Mouse (Mus musculus) CH12.LX (cell line): Measurements from ENCODE around the gene Slc4a5. TPM values are rescaled to one million over a fixed set of nuclear protein-coding genes. Genes with fewer than 3 reads are reported as not detected.

Source experiments
- DNase-seq: peaks from one replicate; pipeline ENCODE4 v3.0.0-alpha.2; 2013; ENCODE audit errors: extremely low read depth
- H3K27ac ChIP-seq: 2 replicates; pipeline ENCODE4 v1.5.1; 2012; ENCODE audit warnings: low read depth, mild to moderate bottlenecking, control low read depth, moderate library complexity; ENCODE audit not compliant: insufficient read depth
- H3K27me3 ChIP-seq: replicated peaks from 2 replicates; pipeline ENCODE3; 2012; ENCODE audit warnings: inconsistent platforms
- H3K36me3 ChIP-seq, 2 experiments: replicated peaks in 1 of 2; 2 replicates each; pipeline versions ENCODE3 to v1.6.1; 2012; ENCODE audit warnings: inconsistent platforms in 1 of 2, low read length in 1 of 2, mild to moderate bottlenecking in 1 of 2, mixed read lengths in 1 of 2, moderate library complexity in 1 of 2; ENCODE audit not compliant: control insufficient read depth in 1 of 2, insufficient read depth in 1 of 2
- H3K4me1 ChIP-seq, 2 experiments: 2 replicates each; pipeline ENCODE4 v1.6.1; 2012; ENCODE audit warnings: inconsistent platforms in 1 of 2, moderate library complexity in 1 of 2; ENCODE audit not compliant: insufficient read depth in 2 of 2, control insufficient read depth in 1 of 2
- H3K4me2 ChIP-seq: 2 replicates; pipeline ENCODE4 v1.6.1; 2012; ENCODE audit warnings: low read depth, mild to moderate bottlenecking, control low read depth; ENCODE audit not compliant: poor library complexity, insufficient read depth, severe bottlenecking
- H3K4me3 ChIP-seq, 3 experiments: fragments of 150-350 bp in 1 of 3; sonication (generic) in 1 of 3; replicated peaks in 1 of 3; 2 replicates each; pipeline versions ENCODE3 to v1.5.1; 2011 to 2012; ENCODE audit warnings: low read depth in 2 of 3, low read length in 2 of 3, mild to moderate bottlenecking in 2 of 3, moderate library complexity in 2 of 3, control low read depth in 1 of 3, improper control_type of control experiment in 1 of 3, inconsistent platforms in 1 of 3, mixed read lengths in 1 of 3; ENCODE audit not compliant: poor library complexity in 1 of 3
- H3K79me2 ChIP-seq: replicated peaks from 2 replicates; pipeline ENCODE4 v1.6.1; 2012; ENCODE audit warnings: mild to moderate bottlenecking, moderate library complexity; ENCODE audit not compliant: control insufficient read depth, poor library complexity, insufficient read depth, severe bottlenecking; ENCODE audit errors: extremely low read depth
- H3K9ac ChIP-seq: 2 replicates; pipeline ENCODE4 v1.6.1; 2012; ENCODE audit warnings: low read depth, mild to moderate bottlenecking, control low read depth, moderate library complexity; ENCODE audit not compliant: insufficient read depth
- H3K9me3 ChIP-seq: replicated peaks from 2 replicates; pipeline ENCODE3; 2012; ENCODE audit warnings: low read length, inconsistent platforms, mixed read lengths
- BHLHE40 ChIP-seq: IDR thresholded peaks from 2 replicates; pipeline ENCODE4 v1.6.1; 2011; ENCODE audit warnings: mild to moderate bottlenecking, low read depth, low read length, improper control_type of control experiment
- CHD2 ChIP-seq: IDR thresholded peaks from 2 replicates; pipeline ENCODE4 v1.6.1; 2011; ENCODE audit warnings: low read length, improper control_type of control experiment
- CTCF ChIP-seq, 2 experiments: IDR thresholded peaks in 1 of 2; conservative IDR thresholded peaks in 1 of 2; 2 replicates each; pipeline ENCODE4 v1.5.1; 2011 to 2012; ENCODE audit warnings: low read depth in 2 of 2, low read length in 2 of 2, improper control_type of control experiment in 1 of 2, inconsistent platforms in 1 of 2, mild to moderate bottlenecking in 1 of 2, moderate library complexity in 1 of 2
- EP300 ChIP-seq: IDR thresholded peaks from 2 replicates; pipeline ENCODE4 v1.6.1; 2011; ENCODE audit warnings: low read length, improper control_type of control experiment
- GABPA ChIP-seq: IDR thresholded peaks from 2 replicates; pipeline ENCODE4 v1.6.1; 2012; ENCODE audit warnings: low read depth, low read length, improper control_type of control experiment, inconsistent platforms; ENCODE audit not compliant: insufficient replicate concordance
- JUN ChIP-seq: IDR thresholded peaks from 2 replicates; pipeline ENCODE4 v1.6.1; 2011; ENCODE audit warnings: low read depth, mild to moderate bottlenecking, low read length, improper control_type of control experiment, moderate library complexity; ENCODE audit not compliant: insufficient read depth
- JUND ChIP-seq: conservative IDR thresholded peaks from 2 replicates; pipeline ENCODE4 v1.6.1; 2011; ENCODE audit warnings: low read depth, low read length, improper control_type of control experiment
- MAX ChIP-seq: IDR thresholded peaks from 2 replicates; pipeline ENCODE4 v1.6.1; 2011; ENCODE audit warnings: low read length, improper control_type of control experiment
- MEF2A ChIP-seq: IDR thresholded peaks from 2 replicates; pipeline ENCODE4 v1.6.1; 2014; ENCODE audit warnings: low read depth, mild to moderate bottlenecking, inconsistent platforms, low read length, improper control_type of control experiment, borderline replicate concordance
- MXI1 ChIP-seq: IDR thresholded peaks from 2 replicates; pipeline ENCODE4 v1.6.1; 2011; ENCODE audit warnings: mild to moderate bottlenecking, low read depth, low read length, improper control_type of control experiment
- MYC ChIP-seq: IDR thresholded peaks from 2 replicates; pipeline ENCODE4 v1.6.1; 2011; ENCODE audit warnings: low read depth, mild to moderate bottlenecking, improper control_type of control experiment, low read length
- NRF1 ChIP-seq: IDR thresholded peaks from 2 replicates; pipeline ENCODE4 v1.6.1; 2014; ENCODE audit warnings: low read depth, mild to moderate bottlenecking, inconsistent platforms, low read length, improper control_type of control experiment, moderate library complexity
- PAX5 ChIP-seq: IDR thresholded peaks from 2 replicates; pipeline ENCODE4 v1.6.1; 2012; ENCODE audit warnings: low read length, inconsistent platforms, mixed read lengths
- POLR2A ChIP-seq: IDR thresholded peaks from 2 replicates; pipeline ENCODE4 v1.6.1; 2011; ENCODE audit warnings: low read depth, mild to moderate bottlenecking, improper control_type of control experiment, low read length
- RAD21 ChIP-seq: IDR thresholded peaks from 2 replicates; pipeline ENCODE4 v1.6.1; 2011; ENCODE audit warnings: low read depth, mild to moderate bottlenecking, low read length, improper control_type of control experiment, moderate library complexity
- SMC3 ChIP-seq: IDR thresholded peaks from 2 replicates; pipeline ENCODE4 v1.6.1; 2011; ENCODE audit warnings: low read depth, low read length, improper control_type of control experiment
- TCF12 ChIP-seq: IDR thresholded peaks from 2 replicates; pipeline ENCODE4 v1.6.1; 2014; ENCODE audit warnings: low read depth, mild to moderate bottlenecking, inconsistent platforms, low read length, improper control_type of control experiment
- UBTF ChIP-seq: IDR thresholded peaks from 2 replicates; pipeline ENCODE4 v1.6.1; 2012; ENCODE audit warnings: low read depth, mild to moderate bottlenecking, inconsistent platforms, low read length, improper control_type of control experiment, moderate library complexity
- USF1 ChIP-seq: IDR thresholded peaks from 2 replicates; pipeline ENCODE4 v1.6.1; 2014; ENCODE audit warnings: low read depth, mild to moderate bottlenecking, inconsistent platforms, low read length, improper control_type of control experiment
- USF2 ChIP-seq: conservative IDR thresholded peaks from 2 replicates; pipeline ENCODE4 v1.6.1; 2011; ENCODE audit warnings: low read depth, low read length, improper control_type of control experiment
- ZKSCAN1 ChIP-seq: IDR thresholded peaks from 2 replicates; pipeline ENCODE4 v1.6.1; 2012; ENCODE audit warnings: low read depth, inconsistent platforms, low read length, improper control_type of control experiment, borderline replicate concordance
- ZNF384 ChIP-seq: IDR thresholded peaks from 2 replicates; pipeline ENCODE4 v1.6.1; 2012; ENCODE audit warnings: low read depth, low read length, improper control_type of control experiment, inconsistent platforms
- dilution Hi-C: fragments of 300-500 bp; cut with MboI; formaldehyde crosslinking; loops from 2 replicates; pipeline ENCODE4 v1.14.3; 2020; ENCODE audit warnings: low sequenced_read_pairs; ENCODE audit not compliant: extremely low pct_unique_long_range_greater_than_20kb, extremely low pct_ligation_motif_present
- in situ Hi-C: fragments of 300-500 bp; cut with MboI; formaldehyde crosslinking; loops from 3 replicates; pipeline ENCODE4 v1.14.3; 2019; ENCODE audit warnings: low sequenced_read_pairs, low pct_ligation_motif_present, low pct_unique_long_range_greater_than_20kb, mixed read lengths
- polyA plus RNA-seq: library from polyadenylated mRNA; unstranded; fragments of >175 nt; gene quantifications from 2 replicates; pipeline ENCODE4 v1.2.1, GENCODE M21; 2012; ENCODE audit warnings: low read depth; ENCODE audit not compliant: insufficient read length
- total RNA-seq, 2 experiments: library from RNA; depleted of rRNA; stranded (reverse); fragments of 300-350 nt in 1 of 2; fragments of >200 nt in 1 of 2; gene quantifications; 2 replicates each; pipeline ENCODE4 v1.2.3; 2012 to 2014

Slc4a5 gene
- total and polyA plus RNA-seq, 3 experiments = 0.13 to 0.21 TPM; not detected in 1

GRCm38 (mm10) chr6:83351490-83352160 is 132.0 kb downstream of the Slc4a5 start:
- no peaks in the 10 kb centered on the region for H3K79me2 ChIP-seq
- H3K9ac ChIP-seq = no peak overlapping the region
- dilution Hi-C loops (no loop called here), in situ Hi-C loops (loop anchor here (5.0 to 25.0 kb wide), 2 partner anchors 156 to 311 kb away; partner anchors contain the start of genes Clec4f and Dguok)
- H3K27me3 ChIP-seq = no peaks in the 10 kb centered on the region
- H3K27ac ChIP-seq = no peak overlapping the region
- H3K36me3 ChIP-seq = peaks cover 41 to 74% of the 10 kb centered on the region in 2 experiments
- DNase-seq = no peak
- no peaks in the 10 kb centered on the region for H3K9me3 ChIP-seq
- no peak overlapping the region for H3K4me2 ChIP-seq
- H3K4me3 ChIP-seq = no peak overlapping the region
- H3K4me1 ChIP-seq = peaks cover 7 to 19% of the 10 kb centered on the region in 2 experiments
- TF ChIP-seq BHLHE40 (no peak), GABPA (no peak), MAX (no peak), POLR2A (no peak), TCF12 (no peak), MYC (no peak), CTCF (conservative IDR thresholded peaks at IDR 0.05 in 1 of 2, IDR thresholded peaks at IDR 0.05 in 1 of 2; ENCODE audit: low read depth in 2 of 2, low read length in 2 of 2) (no peak), ZKSCAN1 (no peak), SMC3 (no peak), USF2 (no peak), NRF1 (no peak), ZNF384 (no peak), JUN (no peak)

- Histone ChIP-seq H3K4me3 (no peak overlapping the region), H3K9ac (no peak overlapping the region), H3K4me1 (peaks cover 7 to 19% of the 10 kb centered on the region in 2 experiments), H3K4me2 (no peak overlapping the region), H3K27me3 (no peaks in the 10 kb centered on the region), H3K79me2 (no peaks in the 10 kb centered on the region), H3K27ac (no peak overlapping the region), H3K9me3 (no peaks in the 10 kb centered on the region), H3K36me3 (peaks cover 48 to 79% of the 10 kb centered on the region in 2 experiments)
- no peak for TF ChIP-seq TCF12
- TF ChIP-seq UBTF = no peak
- no peak for TF ChIP-seq JUND
- TF ChIP-seq CHD2 = no peak
- no peak for TF ChIP-seq EP300
- TF ChIP-seq RAD21 = no peak
- no peak for TF ChIP-seq MXI1
- TF ChIP-seq PAX5 = no peak
- no peak for TF ChIP-seq MYC
- TF ChIP-seq USF1 = no peak
- no peak for TF ChIP-seq MEF2A
- dilution Hi-C loops = no loop called here
- no peak for DNase-seq
- in situ Hi-C loops = loop anchor here (5.0 to 25.0 kb wide), 2 partner anchors 154 to 309 kb away; partner anchors contain the start of genes Clec4f and Dguok
Observed at GRCm38 (mm10) chr6:83352666-83353410, 133.2 kb downstream of the Slc4a5 start.
